Mouse (Mus musculus): Measurements from ENCODE around the gene Yod1.
A peak's percentile ranks its signal among the peaks of the same experiment; 100 is the strongest.

Gene Yod1

DNA sequence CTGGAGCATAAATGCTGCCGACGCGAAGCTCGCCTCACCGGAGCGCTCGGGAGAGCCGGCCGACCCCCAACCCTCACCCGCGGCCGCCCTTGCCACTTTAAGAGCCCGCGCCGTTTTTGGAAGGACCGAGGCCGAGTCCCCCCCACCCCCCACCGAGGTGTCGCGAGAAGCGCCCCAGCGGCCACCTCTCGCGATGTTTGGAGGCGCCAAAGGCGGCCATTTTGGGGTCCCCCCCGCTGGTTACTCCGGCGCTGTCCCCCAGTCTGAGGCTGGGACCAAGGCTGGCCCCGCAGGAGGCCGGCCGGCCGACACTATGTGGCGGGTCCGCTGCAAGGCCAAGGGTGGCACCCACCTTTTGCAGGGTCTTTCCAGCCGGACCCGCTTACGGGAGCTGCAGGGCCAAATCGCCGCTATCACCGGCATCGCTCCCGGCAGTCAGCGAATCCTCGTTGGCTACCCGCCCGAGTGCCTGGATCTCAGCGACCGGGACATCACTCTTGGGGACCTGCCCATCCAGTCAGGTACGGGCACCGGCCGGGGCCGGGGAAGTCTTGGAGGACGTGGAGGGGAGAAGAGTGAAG lies at the start of gene Yod1:
Gene Yod1, plus strand, starts transcription at position 37 of the 581 bp plus-strand sequence.
- peak; percentile 61 for DNase-seq (ENCODE audit: low spot score)

DNA sequence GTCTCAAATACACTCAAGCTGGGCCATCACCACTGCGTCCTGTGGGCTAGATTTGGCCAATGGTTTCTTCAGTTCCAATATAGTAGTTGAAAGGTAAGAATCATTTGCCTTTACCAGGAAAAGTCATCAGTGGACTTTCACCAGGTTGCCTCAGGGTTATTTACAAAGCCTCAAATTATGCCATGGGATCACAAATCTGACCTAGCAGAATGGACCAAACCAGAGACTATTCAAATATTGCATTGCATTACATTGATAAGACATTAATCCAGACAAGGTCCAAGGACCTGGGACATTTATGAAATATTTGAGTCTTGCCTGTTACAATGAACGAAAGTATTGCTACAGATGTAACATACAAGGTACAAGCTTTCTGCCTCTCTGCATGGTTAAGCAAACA lies 38.6 kb upstream of the Yod1 start:
- DNase-seq (ENCODE audit: low spot score) = no peak

DNA sequence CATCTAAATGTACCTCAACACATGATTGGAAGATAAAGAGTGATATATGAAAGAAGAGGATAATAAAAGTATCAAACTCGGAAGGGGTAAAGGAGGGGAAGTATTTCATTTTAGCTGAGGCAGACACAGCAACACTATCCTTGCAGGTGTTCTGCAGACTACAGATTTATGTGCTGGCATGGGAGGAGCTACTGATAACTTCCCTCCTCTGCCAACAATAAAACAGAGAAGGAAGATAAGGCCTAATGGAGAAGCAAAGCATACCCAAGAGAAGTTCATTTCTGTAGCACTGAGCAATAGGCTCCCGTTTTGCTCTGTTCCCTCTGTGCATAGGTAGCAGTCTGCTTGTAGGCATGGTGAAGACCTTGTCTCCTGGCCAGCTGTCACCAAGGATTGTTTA lies 36.1 kb upstream of the Yod1 start:
- DNase-seq (ENCODE audit: low spot score) = no peak

DNA sequence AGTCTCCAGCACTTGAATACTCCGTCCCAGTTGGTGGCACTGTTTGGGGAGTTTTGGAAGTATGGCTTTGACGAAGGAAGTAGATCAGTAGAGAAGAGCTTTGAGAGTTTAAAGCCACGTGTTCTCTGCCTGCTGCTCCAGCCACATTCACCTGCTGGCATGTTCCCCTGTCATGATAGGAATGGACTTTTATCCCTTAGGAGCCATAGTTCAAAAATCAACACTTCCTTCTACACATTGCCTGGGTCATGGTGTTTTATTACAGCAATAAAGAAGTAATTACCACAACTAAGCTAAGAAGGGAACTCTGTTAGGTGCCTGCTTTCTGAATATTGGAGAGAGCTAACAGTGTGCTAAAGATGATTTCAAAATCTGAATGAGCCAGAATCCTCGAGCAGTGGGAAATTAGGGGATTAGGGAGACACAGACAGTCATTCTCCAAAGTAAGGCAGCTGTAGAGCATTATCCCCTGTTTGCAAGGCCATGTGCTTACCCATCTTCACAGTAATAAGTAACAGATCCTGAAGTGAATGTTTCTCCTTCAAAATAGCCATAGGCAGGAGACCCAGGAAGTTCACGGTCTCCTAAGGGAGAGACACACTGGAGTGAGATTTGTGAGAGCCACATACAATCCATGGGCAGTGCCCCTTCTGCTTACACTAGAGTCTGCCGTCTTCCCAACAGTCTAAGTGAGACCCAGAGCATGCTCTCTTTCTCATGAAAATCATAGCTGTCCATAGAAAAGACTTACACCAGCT lies 35.3 kb upstream of the Yod1 start:
- DNase-seq (ENCODE audit: low spot score) = no peak

DNA sequence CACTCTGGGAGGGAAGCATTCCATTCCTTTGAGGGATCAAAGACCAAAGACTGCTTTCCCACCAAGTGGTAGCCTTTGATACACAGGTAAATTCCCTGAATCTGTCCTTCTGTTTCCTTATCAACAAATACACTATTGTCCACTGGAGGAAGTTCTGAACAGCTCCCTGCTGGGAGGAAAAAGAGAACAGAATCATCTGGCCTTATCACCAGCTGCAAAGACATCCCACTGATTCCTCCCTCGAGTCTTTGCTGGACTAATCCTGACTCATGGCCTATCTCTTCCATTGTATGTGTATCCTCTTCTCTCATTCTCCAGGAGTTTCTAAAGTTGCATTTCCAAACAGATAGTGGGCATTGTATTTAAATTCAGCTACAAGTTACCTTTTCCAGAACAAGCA lies 33.2 kb upstream of the Yod1 start:
- no peak for DNase-seq (ENCODE audit: low spot score)

DNA sequence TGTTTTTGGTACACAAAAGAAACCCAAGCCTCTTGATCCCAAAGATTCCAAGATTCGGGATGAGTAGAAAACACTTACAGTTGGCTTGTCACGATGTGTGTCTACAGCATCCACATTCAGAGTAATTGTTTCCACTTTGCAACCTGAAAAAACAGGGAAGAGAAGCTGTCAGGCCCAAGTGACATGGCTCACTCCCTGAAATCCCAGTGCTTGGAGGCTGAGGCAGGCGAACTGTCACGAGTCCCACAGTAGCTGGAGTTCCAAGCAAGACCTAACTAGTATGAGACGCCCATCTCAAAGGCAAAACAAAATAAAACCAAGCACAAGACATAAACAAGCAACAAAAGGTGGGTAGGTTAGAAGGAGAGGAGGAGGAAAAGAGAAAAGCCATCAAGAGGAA lies 18.5 kb upstream of the Yod1 start:
- DNase-seq (ENCODE audit: low spot score) = no peak

DNA sequence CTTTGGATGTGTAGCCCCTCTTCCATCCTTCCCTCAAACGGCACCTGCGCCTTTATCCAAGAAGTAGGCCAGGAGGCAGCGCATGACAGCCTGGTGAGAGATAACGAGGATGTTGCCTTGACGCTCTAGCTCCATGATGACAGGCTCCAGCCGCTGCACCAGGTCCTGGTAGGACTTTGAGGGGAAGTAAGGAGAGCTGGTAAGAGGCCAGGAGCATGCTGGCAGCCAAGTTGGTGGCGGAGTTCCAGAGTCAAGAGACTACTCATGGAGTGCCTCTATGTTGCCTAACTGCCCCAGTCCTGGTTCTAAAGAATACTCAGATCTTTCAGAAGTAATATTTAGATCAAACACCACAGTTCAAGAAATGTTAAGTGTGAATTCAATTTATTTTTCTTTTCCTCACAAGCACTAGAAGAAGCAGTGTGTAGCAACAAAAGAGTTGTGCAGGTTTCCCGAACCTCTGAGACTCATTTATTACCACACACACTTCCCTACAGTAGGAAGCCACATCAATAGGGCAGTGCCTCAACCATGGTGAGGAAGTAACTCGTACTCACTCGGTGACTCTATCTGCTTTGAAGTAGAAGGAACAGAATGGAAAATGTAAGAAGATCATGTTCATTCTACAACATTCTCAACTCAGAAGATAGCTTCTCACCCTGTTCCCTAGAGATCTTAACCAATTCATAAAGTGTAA lies 17.0 kb upstream of the Yod1 start:
- DNase-seq (ENCODE audit: low spot score) = no peak

DNA sequence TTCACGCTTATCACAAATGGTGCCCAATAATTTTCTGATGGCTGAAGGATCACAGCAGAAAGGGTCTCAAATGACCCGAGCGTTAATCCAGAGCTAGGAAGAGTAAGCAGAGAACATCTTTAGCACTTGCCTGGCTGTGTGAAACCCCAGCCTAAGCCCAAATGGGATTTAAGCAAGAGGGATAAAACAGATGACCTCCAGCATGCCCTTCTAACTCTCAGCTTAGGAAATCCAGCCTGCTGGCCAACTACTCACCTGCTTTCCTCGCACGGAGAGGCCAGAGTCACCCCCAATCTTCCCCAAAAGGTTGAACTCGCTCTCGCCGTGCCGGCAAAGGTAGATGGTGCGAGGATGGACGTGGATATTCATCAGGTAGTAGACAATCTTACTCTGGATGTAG lies 15.2 kb upstream of the Yod1 start:
- no peak for DNase-seq (ENCODE audit: low spot score)

DNA sequence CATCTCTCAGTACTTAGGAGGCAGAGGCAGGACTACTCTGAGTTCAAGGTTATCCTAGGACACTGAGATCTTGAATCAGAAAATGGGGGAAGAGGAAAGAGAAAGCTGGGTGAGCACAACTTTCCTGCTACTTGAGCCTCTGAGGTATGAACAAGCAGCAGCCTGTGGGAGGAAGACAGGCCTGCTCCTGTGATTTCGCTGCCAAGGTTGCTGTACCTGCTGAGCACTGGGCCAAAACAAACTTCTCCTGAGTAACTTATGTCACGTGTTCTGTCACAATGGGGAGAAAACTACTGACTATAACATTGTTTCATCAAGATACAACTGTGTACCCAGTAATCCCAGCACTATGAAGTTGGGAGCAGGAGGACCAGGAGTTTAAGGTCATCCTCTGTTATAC lies 13.5 kb upstream of the Yod1 start:
- no peak for DNase-seq (ENCODE audit: low spot score)

DNA sequence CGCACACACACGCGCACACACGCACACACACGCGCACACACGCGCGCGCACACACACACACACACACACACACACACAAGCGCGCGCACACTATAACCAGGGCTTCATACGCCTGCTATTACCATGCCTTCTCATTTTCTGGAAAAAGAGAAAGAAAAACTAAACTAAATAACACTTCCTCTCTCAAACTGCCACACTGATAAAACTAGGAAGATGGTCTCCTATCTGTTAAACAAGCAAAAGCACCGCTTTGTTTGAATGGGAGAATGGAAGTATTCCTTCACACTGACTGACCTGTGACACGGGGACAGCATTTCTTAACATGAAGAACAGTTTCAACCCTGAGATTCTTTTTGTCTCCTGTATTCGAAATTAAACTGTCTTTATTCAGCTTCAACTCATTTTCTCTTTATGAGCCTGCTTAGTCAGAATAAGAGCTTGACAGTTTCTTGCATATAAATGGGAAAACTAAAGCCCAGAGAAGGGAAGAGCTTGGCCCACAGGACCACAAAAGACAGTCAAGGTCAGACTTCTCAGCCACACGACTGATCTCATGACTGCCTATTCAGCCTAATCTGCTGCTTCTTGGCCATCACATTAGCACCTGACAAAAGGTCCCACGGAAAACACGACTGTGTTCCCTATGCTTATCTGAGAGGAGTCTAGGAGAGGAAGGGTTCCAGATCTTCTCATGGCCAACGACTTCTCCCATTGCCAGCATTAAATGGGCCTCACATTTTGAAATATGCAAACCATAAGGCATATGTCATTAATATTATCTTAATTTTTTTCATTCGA lies 6.6 kb upstream of the Yod1 start:
- no peak for DNase-seq (ENCODE audit: low spot score)

DNA sequence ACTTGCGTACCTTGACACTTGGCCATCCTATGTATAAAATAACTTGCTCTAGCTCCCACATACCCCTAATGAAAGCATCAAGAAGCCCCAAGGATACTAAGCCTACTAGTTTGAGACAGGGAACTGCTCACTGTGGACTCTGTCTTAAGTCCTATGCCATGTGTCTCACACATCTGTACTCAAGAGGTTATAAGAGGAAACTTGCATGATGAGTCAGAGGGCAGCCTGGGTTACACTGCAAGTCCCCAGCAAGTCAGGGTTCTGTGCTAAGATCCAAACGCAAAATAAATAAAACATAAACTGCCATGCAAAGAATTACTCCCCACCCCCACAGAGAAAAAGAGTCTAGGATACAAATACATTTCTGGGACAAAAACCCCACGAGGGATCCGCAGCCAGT lies 3.1 kb upstream of the Yod1 start:
- no peak for DNase-seq (ENCODE audit: low spot score)

DNA sequence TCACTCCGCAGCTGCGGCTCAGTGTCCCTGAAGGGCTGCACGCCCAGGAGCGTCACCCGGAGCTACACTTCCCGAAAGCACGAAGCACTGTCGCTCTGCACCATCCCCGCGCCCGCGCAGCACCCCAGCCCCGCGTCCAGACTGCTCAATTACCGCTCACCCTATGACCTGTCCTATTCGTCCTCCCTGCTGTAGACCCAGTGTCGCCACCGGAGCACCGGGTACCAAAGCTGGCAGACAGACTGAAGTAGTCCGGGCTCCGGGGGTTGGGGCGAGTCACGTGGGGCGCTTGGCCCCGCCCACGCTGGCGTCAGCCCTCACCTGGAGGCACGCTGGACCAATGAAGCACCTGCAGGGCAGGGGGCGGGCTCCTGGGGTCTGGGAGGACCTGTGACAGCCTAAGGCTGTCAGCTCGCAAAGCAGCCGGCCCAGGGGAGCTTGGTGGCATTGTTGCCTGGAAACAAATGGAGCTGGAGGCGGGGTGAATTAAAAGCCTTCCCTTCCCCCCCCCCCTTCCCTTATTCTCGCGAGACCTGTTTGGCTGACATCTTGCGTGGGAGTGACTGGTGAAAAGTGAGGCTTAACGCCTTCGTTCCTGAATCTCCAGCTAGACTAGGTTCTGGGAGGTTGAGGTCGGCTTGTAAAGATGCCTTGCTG lies 1.4 kb upstream of the Yod1 start, which contains the start of gene Gm29427:
Gene Gm29427, minus strand, starts transcription at position 239 of the 657 bp plus-strand sequence.
- peak; percentile 93 for DNase-seq (ENCODE audit: low spot score)

DNA sequence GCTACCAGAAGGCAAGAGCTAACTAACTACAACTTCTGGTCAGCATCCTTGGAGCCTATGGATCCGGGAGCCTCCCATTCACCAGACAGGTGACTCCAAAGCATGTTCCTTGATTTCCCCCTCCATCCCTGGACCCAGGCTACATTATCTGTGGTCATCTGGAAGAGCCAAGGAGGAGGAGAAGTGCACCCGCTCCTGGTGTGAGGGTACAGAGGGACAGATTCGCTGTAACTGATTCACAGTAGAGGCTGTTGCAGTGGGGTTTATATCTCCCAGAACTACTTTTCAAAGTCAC lies 962 bp upstream of the Yod1 start:
- DNase-seq (ENCODE audit: low spot score) = no peak

DNA sequence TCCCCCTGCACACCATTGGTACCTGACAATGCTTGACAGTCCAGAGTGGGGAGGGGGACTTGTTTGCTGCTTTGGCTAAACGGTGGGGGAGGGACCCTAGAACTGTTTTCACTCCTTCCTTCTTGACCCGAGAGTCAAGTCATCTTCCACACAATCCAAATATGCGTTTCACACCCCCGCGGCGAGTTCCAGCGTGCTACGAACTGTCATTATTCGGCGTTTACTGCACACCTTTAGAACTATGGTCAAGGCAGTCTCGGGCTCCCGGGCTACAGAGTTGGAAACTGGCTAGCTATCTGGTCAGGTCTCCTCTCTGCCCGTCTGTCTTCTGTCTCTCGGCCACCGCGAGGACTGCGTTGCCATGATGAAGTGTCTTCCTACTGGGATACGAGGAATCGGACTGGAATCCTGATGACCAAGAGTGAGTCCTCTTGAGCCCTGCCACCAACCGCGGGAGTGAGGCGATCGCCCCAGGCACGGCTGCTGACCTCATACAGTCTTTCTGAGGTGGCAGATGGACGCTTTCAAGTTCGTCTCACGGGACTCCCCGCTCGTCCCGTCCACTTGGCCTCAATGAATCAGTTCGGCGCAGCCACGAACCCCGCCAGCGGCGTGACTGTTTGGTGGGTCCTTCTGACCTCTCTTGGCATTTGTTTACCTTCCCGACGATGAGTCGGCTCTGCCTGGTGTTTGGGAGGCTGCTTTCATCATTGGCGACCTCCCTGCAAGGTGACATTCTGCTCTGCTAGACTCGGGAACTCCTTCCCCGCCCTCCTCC lies 425 bp upstream of the Yod1 start:
- peak; percentile 62 for DNase-seq (ENCODE audit: low spot score)

DNA sequence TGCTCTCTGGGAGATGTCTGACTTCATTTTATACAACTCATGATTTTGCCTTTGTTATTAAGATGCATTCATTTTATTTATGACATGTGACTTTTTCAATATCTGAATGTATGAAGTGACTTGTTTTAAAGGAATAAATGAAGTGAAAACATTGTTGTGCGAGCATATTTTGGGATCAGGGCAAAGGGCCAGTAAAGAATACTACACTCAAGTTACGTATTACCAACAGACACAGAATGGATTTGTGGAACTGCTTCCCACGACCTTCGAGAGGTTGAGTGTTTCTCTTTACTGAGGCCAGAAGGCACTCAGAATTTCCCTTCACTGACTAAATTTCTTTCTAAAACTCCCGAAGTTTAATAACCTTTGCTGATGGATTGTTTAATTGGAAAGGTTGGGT lies 7.1 kb downstream of the Yod1 start:
- DNase-seq (ENCODE audit: low spot score) = no peak

DNA sequence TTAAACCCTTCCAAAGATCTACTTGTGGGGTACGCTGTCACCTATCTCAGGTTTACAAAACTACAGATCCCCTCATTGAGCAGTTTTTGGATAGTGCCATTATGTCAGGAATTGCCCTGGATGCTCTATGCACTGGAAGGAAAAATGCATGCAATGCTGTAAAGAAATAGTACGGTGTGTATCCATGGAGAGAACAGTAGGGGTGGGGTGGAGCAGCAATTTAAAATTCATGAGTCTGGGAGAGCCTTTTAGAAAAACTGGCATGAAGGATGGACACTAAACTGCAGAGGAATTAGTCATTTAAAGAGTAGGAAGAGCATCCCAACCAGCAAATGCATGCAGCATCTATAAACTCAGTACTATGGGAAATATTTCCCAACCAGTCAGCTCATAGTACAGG lies 9.3 kb downstream of the Yod1 start:
- no peak for DNase-seq (ENCODE audit: low spot score)

DNA sequence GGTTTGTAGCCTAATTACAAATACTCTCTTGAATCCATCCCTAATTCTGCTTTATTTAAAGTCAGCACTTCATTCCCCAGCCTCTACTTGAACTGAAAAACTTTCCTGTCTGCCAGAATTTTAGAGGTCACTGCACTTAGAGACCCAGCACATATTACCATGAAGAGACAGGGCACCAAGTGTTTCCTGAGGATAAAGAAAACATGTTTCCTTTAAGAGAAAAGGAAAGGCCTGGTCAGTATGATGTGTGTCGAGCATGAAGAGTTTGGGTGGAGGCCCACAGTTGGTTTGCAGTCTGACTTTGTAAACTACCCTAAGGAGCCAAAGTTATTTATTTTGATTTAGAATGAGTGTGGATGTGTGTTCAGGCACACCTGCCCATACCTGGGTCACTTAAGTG lies 10.9 kb downstream of the Yod1 start:
- DNase-seq (ENCODE audit: low spot score) = no peak

DNA sequence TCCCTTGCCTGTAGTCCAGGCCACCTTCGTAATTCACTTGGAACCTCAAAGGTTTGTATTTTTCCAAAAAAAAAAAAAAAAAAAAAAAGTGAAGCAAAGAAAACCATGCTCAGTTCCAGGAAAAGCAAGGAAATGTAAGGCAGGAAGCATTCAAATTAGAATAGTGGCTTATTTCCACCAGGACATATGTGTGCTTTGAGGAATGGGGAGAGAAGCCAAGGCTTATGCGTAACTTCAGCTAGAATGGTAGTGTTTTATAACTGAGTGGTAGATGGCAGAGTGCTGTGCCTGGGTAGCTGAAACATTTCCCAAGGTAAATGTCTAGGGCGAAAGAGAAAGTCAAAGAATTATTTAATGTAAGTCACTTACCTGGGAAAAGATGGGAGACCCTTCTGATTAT lies 11.6 kb downstream of the Yod1 start:
- DNase-seq (ENCODE audit: low spot score) = no peak

DNA sequence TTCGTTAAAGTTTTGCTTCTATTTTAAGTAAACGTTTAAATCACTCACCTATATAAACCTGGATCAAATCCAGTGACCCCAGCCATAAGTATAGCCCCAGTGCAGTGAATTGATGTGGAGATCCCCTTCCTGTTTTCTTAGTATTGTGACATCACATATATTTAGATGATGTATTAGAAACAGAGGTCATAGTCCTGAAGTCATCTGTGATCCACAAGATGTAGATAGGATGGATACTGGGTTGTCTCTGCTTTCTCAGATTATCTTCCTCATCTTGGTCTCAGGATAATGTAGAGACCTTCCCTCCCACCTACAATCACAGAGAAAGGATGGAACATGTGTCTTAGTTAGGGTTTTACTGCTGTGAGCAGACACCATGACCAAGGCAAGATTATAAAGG lies 12.0 kb downstream of the Yod1 start, which contains the start of gene Pfkfb2:
Gene Pfkfb2, minus strand, starts transcription at position 101 of the 400 bp plus-strand sequence.
- no peak for DNase-seq (ENCODE audit: low spot score)

DNA sequence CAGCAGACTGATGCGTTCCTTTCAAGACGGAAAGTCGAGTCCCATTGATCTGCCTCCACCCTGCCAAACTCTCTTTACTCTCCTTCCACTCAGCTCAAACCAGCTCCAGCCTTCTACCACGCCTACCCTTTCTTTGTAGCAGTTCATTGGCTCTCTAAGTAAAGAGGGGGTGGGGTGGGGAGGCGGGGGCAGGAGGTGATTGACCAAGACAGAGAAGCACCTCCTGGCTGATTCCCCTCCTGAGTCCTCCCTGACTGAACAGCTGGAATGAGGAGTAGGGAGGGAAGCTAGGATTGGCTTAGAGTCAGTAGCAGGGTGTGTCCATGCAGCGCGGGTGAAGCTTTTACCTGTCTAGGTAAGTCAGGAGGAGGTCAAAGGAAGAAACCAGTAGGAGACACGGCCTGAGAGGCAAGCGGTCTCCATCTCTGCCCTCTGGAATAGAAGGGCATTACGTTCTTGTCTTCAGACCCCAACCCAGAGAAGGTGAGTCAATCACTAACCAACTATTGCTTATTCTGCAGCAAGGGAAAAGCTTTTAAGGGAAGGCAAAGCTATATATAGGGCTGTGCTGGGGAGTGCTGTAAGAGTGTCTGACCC lies 14.7 kb downstream of the Yod1 start, which contains the start of gene AA986860:
Gene AA986860, plus strand, starts transcription at position 236 of the 597 bp plus-strand sequence.
- no peak for DNase-seq (ENCODE audit: low spot score)

All from layer of hippocampus, adult 9-10 months (tissue).